Mouse (Mus musculus) myocyte (in vitro differentiated cells): Measurements from ENCODE around the gene Endou. TPM values are rescaled to one million over a fixed set of nuclear protein-coding genes. Genes with fewer than 3 reads are reported as not detected.

Source experiments
- H3K27me3 ChIP-seq: one replicate; pipeline ENCODE4 v1.6.1; 2011; ENCODE audit not compliant: control insufficient read depth, insufficient read depth, insufficient read length
- H3K36me3 ChIP-seq: one replicate; pipeline ENCODE4 v1.6.1; 2011; ENCODE audit not compliant: control insufficient read depth, insufficient read depth
- H3K4me2 ChIP-seq: one replicate; pipeline ENCODE4 v1.6.1; 2011; ENCODE audit warnings: low read depth, control low read depth
- H3K4me3 ChIP-seq: one replicate; pipeline ENCODE4 v1.5.1; 2011; ENCODE audit warnings: mild to moderate bottlenecking, control low read depth, moderate library complexity
- H3K79me2 ChIP-seq: one replicate; pipeline ENCODE4 v1.6.1; 2011; ENCODE audit not compliant: control insufficient read depth, insufficient read depth
- H3ac ChIP-seq: one replicate; pipeline ENCODE4 v1.6.1; 2011; ENCODE audit not compliant: control insufficient read depth, insufficient read length
- CEBPB ChIP-seq: IDR thresholded peaks from 2 replicates; pipeline ENCODE4 v1.6.1; 2011; ENCODE audit warnings: mild to moderate bottlenecking, moderate library complexity; ENCODE audit not compliant: poor library complexity, insufficient read depth, severe bottlenecking
- E2F4 ChIP-seq: IDR thresholded peaks from one replicate; pipeline ENCODE4 v1.6.1; 2011; ENCODE audit warnings: mild to moderate bottlenecking, control low read depth, moderate library complexity; ENCODE audit not compliant: insufficient read depth
- MAX ChIP-seq: IDR thresholded peaks from one replicate; pipeline ENCODE4 v1.6.1; 2011; ENCODE audit warnings: low read depth, mild to moderate bottlenecking, control low read depth
- MYOD1 ChIP-seq, 3 experiments: IDR thresholded peaks; one replicate each; pipeline ENCODE4 v1.6.1; 2011; ENCODE audit warnings: control low read depth in 2 of 3, low read depth in 2 of 3, mild to moderate bottlenecking in 2 of 3, moderate library complexity in 1 of 3; ENCODE audit not compliant: insufficient read length in 2 of 3, control insufficient read depth in 1 of 3
- MYOG ChIP-seq, 3 experiments: IDR thresholded peaks; one replicate each; pipeline ENCODE4 v1.6.1; 2011; ENCODE audit warnings: control low read depth in 2 of 3, low read depth in 2 of 3, mild to moderate bottlenecking in 2 of 3; ENCODE audit not compliant: insufficient read length in 2 of 3, control insufficient read depth in 1 of 3, insufficient read depth in 1 of 3
- POLR2A ChIP-seq: IDR thresholded peaks from one replicate; pipeline ENCODE4 v1.6.1; 2011; ENCODE audit warnings: low read depth, mild to moderate bottlenecking, control low read depth, moderate library complexity; ENCODE audit not compliant: insufficient read length
- POLR2AphosphoS2 ChIP-seq: IDR thresholded peaks from one replicate; pipeline ENCODE4 v1.6.1; 2011; ENCODE audit warnings: low read depth, control low read depth; ENCODE audit not compliant: insufficient read length
- REST ChIP-seq: IDR thresholded peaks from one replicate; pipeline ENCODE4 v1.6.1; 2011; ENCODE audit warnings: mild to moderate bottlenecking, control low read depth, moderate library complexity; ENCODE audit not compliant: insufficient read depth, insufficient read length
- SRF ChIP-seq: IDR thresholded peaks from one replicate; pipeline ENCODE4 v1.6.1; 2011; ENCODE audit warnings: low read depth; ENCODE audit not compliant: control insufficient read depth, insufficient read length
- TCF12 ChIP-seq: IDR thresholded peaks from one replicate; pipeline ENCODE4 v1.6.1; 2011; ENCODE audit warnings: mild to moderate bottlenecking, control low read depth; ENCODE audit not compliant: poor library complexity, insufficient read depth, severe bottlenecking
- TCF3 ChIP-seq: IDR thresholded peaks from one replicate; pipeline ENCODE4 v1.6.1; 2011; ENCODE audit warnings: low read depth, control low read depth; ENCODE audit not compliant: insufficient read length
- USF1 ChIP-seq: IDR thresholded peaks from one replicate; pipeline ENCODE4 v1.6.1; 2011; ENCODE audit warnings: low read depth, mild to moderate bottlenecking, control low read depth, moderate library complexity
- polyA plus RNA-seq: library from polyadenylated mRNA; unstranded; fragments of >200 nt; fragmentation: generic; extraction: Trizol; gene quantifications from one replicate; pipeline ENCODE4 v1.2.1, GENCODE M21; 2012; ENCODE audit warnings: missing spikeins

The Endou gene
- polyA plus RNA-seq, 1 experiment, result 0.01 TPM

DNA sequence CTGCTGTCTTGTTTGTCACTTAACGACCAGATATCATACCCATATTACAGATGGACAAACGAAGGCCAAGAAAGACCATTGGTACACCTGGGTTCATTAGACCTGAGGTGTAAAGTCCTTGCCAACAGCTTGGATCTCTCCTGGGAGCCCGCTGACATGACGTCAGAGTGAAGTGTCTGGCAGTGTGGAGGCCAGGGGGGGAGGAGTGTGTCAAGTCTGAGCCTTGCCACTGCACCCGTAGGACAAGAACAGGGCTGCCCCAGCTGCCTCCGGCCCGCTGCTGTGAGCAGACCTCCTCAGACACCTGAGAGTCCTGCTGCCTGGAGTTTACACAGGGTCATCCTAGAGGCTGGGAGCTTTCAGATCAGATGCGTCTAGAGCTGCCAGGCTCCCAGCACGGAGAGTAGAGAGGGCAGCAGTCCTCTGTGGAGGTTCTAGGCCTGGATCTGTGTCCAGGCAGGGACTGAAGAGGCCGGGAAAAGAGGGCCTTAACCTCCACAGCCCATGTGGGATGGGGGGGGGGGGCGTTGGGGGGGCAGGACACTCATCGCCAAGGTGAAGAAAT lies 12.9 kb upstream of the Endou start:
- peaks cover 45% of the 10 kb centered on the region for H3K27me3 ChIP-seq
- no peaks in the 10 kb centered on the region for H3K36me3 ChIP-seq
- no peak overlapping the region for H3K4me2 ChIP-seq
- H3K4me3 ChIP-seq, result no peak overlapping the region
- no peak for TF ChIP-seq CEBPB
- TF ChIP-seq POLR2A, result no peak
- no peak for TF ChIP-seq MYOG (IDR thresholded peaks at IDR 0.05; ENCODE audit: control insufficient read depth in 1 of 3, insufficient read depth in 1 of 3, insufficient read length in 2 of 3, low read depth in 2 of 3)
- TF ChIP-seq MAX, result no peak
- no peak for TF ChIP-seq POLR2AphosphoS2
- no peak for TF ChIP-seq SRF
- no peak for TF ChIP-seq TCF3
- TF ChIP-seq USF1, result no peak
- no peak for TF ChIP-seq E2F4
- TF ChIP-seq MYOD1 (IDR thresholded peaks at IDR 0.05; ENCODE audit: control insufficient read depth in 1 of 3, insufficient read length in 2 of 3, low read depth in 2 of 3), result no peak
- TF ChIP-seq TCF12, result no peak
- no peak for TF ChIP-seq REST
- no peak overlapping the region for H3ac ChIP-seq
- H3K79me2 ChIP-seq, result no peaks in the 10 kb centered on the region

GRCm38 (mm10) chr15:97743210-97743609 lies 12.1 kb upstream of the Endou start:
- Histone ChIP-seq H3K4me2 (no peak overlapping the region), H3K27me3 (peaks cover 41% of the 10 kb centered on the region)
- TF ChIP-seq MYOD1 (IDR thresholded peaks at IDR 0.05; ENCODE audit: control insufficient read depth in 1 of 3, insufficient read length in 2 of 3, low read depth in 2 of 3) (no peak), REST (no peak), POLR2AphosphoS2 (no peak), CEBPB (no peak), TCF12 (no peak), MAX (no peak), TCF3 (no peak), POLR2A (no peak), E2F4 (no peak), USF1 (no peak), MYOG (IDR thresholded peaks at IDR 0.05; ENCODE audit: control insufficient read depth in 1 of 3, insufficient read depth in 1 of 3, insufficient read length in 2 of 3, low read depth in 2 of 3) (no peak), SRF (no peak)

GRCm38 (mm10) chr15:97742600-97742999 lies 11.5 kb upstream of the Endou start:
- no peaks in the 10 kb centered on the region for H3K79me2 ChIP-seq
- no peak overlapping the region for H3K4me2 ChIP-seq
- H3K36me3 ChIP-seq, result no peaks in the 10 kb centered on the region
- H3K4me3 ChIP-seq, result no peak overlapping the region
- H3K27me3 ChIP-seq, result peaks cover 42% of the 10 kb centered on the region
- TF ChIP-seq MYOD1 (IDR thresholded peaks at IDR 0.05; ENCODE audit: control insufficient read depth in 1 of 3, insufficient read length in 2 of 3, low read depth in 2 of 3) (no peak), TCF12 (no peak), MYOG (IDR thresholded peaks at IDR 0.05; ENCODE audit: control insufficient read depth in 1 of 3, insufficient read depth in 1 of 3, insufficient read length in 2 of 3, low read depth in 2 of 3) (no peak), CEBPB (no peak), TCF3 (no peak), SRF (no peak), USF1 (no peak), MAX (no peak), REST (no peak), POLR2A (no peak), E2F4 (no peak), POLR2AphosphoS2 (no peak)
- no peak overlapping the region for H3ac ChIP-seq

More at GRCm38 (mm10) chr15:97743210-97743609, 12.1 kb upstream of the Endou start:
- Histone ChIP-seq H3K36me3 (no peaks in the 10 kb centered on the region), H3K79me2 (no peaks in the 10 kb centered on the region), H3ac (no peak overlapping the region), H3K4me3 (no peak overlapping the region)

- Histone ChIP-seq H3K36me3 (no peaks in the 10 kb centered on the region), H3K4me2 (no peak overlapping the region), H3K27me3 (peaks cover 42% of the 10 kb centered on the region), H3ac (no peak overlapping the region), H3K4me3 (no peak overlapping the region), H3K79me2 (no peaks in the 10 kb centered on the region)
- TF ChIP-seq POLR2A, result no peak
- TF ChIP-seq CEBPB, result no peak
- TF ChIP-seq POLR2AphosphoS2, result no peak
- no peak for TF ChIP-seq USF1
Observed at GRCm38 (mm10) chr15:97742074-97742473, 10.9 kb upstream of the Endou start.

GRCm38 (mm10) chr15:97741662-97742061 lies 10.5 kb upstream of the Endou start:
- H3ac ChIP-seq, result no peak overlapping the region
- H3K4me3 ChIP-seq, result no peak overlapping the region
- peaks cover 38% of the 10 kb centered on the region for H3K27me3 ChIP-seq
- no peaks in the 10 kb centered on the region for H3K36me3 ChIP-seq
- H3K79me2 ChIP-seq, result no peaks in the 10 kb centered on the region
- H3K4me2 ChIP-seq, result no peak overlapping the region
- TF ChIP-seq MYOD1 (IDR thresholded peaks at IDR 0.05; ENCODE audit: control insufficient read depth in 1 of 3, insufficient read length in 2 of 3, low read depth in 2 of 3), result no peak
